Mouse (Mus musculus): Measurements from ENCODE around the gene Man1a. TPM values are rescaled to one million over a fixed set of nuclear protein-coding genes. Genes with fewer than 3 reads are reported as not detected.

The Man1a gene
- polyA plus RNA-seq, 1 experiment from 2014 or later = 12.0 TPM

DNA sequence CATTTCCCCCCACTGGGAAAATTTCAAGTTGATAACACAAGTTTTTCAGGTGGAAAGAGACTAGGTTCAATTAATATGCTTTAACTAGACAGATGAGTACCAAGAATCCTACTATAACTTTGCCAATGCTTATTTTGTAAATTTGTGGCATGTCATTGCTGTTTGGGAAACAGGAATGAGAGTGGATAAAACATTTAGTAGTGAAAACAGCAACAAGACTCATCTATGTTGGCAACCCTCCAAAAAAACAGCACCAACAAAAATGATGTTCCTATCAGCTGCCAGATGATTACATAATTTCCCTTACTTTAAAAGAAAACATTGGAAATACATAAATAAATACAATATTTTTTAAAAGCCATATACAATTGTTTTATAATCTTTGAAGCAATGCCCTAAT lies 102.2 kb downstream of the Man1a start:
- no peak overlapping the region for H3K27ac ChIP-seq (replicated peaks)
- H3K4me3 ChIP-seq (replicated peaks) = no peak overlapping the region
- H3K9ac ChIP-seq = no peak overlapping the region
- H3K4me1 ChIP-seq (replicated peaks) = no peaks in the 10 kb centered on the region
- no peaks in the 10 kb centered on the region for H3K27me3 ChIP-seq
- H3K36me3 ChIP-seq (replicated peaks) = peaks cover 8% of the 10 kb centered on the region; the same call in 1 of the 2 replicates
- no peak for ATAC-seq (ENCODE audit: insufficient read depth)
- no peaks in the 10 kb centered on the region for H3K9me3 ChIP-seq (replicated peaks)
- no peak overlapping the region for H3K4me2 ChIP-seq

GRCm38 (mm10) chr10:53959759-53960158 lies 116.7 kb downstream of the Man1a start:
- H3K27ac ChIP-seq (replicated peaks) = no peak overlapping the region
- H3K9ac ChIP-seq = no peak overlapping the region
- H3K4me1 ChIP-seq (replicated peaks) = no peaks in the 10 kb centered on the region
- no peaks in the 10 kb centered on the region for H3K27me3 ChIP-seq
- H3K4me2 ChIP-seq = no peak overlapping the region
- no peak overlapping the region for H3K4me3 ChIP-seq (replicated peaks)
- H3K9me3 ChIP-seq (replicated peaks) = no peaks in the 10 kb centered on the region
- H3K36me3 ChIP-seq (replicated peaks) = no peaks in the 10 kb centered on the region
- ATAC-seq (ENCODE audit: insufficient read depth) = no peak
- 38% methylated on average over 3 of the region's 3 CpGs for WGBS (ENCODE audit: insufficient replicate concordance)

DNA sequence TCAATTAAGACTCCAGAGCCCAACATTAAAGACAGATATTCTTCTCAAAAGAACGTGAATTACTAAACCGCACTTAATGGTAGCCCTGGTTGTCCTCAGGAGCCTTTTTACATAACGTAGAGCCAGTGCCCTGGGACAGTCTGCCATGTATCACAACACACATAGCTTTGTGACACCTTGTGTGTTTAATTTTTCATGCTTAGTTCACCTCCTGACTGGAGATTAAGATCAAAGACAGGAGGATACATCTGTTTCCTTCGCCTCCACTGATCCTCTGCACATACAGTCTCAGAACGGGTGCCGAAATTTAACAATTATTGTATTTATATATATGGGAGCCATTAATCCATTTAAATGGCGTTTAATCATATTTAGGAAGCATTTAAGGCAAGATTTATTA lies 134.8 kb downstream of the Man1a start:
- ATAC-seq (ENCODE audit: insufficient read depth) = no peak
- no peak overlapping the region for H3K4me3 ChIP-seq (replicated peaks)

GRCm38 (mm10) chr10:53938199-53938598 lies 138.2 kb downstream of the Man1a start:
- 83% methylated on average over 3 of the region's 3 CpGs for WGBS (ENCODE audit: insufficient replicate concordance)
- no peak overlapping the region for H3K4me2 ChIP-seq
- peaks cover 12% of the 10 kb centered on the region for H3K36me3 ChIP-seq (replicated peaks)
- H3K27me3 ChIP-seq = no peaks in the 10 kb centered on the region
- H3K9me3 ChIP-seq (replicated peaks) = no peaks in the 10 kb centered on the region
- ATAC-seq (ENCODE audit: insufficient read depth) = no peak
- no peak overlapping the region for H3K4me3 ChIP-seq (replicated peaks)
- no peak overlapping the region for H3K27ac ChIP-seq (replicated peaks)
- peaks cover 4% of the 10 kb centered on the region; the same call in 1 of the 2 replicates for H3K4me1 ChIP-seq (replicated peaks)
- H3K9ac ChIP-seq = no peak overlapping the region

More for the DNA sequence above, 134.8 kb downstream of the Man1a start:
- Histone ChIP-seq H3K9me3 (replicated peaks) (no peaks in the 10 kb centered on the region), H3K27me3 (no peaks in the 10 kb centered on the region), H3K9ac (no peak overlapping the region), H3K4me2 (no peak overlapping the region), H3K4me1 (replicated peaks) (no peaks in the 10 kb centered on the region), H3K27ac (replicated peaks) (no peak overlapping the region), H3K36me3 (replicated peaks) (no peaks in the 10 kb centered on the region)
- WGBS (ENCODE audit: insufficient replicate concordance) = 70% methylated on average over 7 of the region's 7 CpGs

GRCm38 (mm10) chr10:53936078-53936477 lies 140.3 kb downstream of the Man1a start:
- Histone ChIP-seq H3K36me3 (replicated peaks) (peaks cover 33% of the 10 kb centered on the region), H3K9me3 (replicated peaks) (no peaks in the 10 kb centered on the region), H3K4me1 (replicated peaks) (peaks cover 4% of the 10 kb centered on the region; the same call in 1 of the 2 replicates), H3K4me2 (no peak overlapping the region), H3K27ac (replicated peaks) (no peak overlapping the region), H3K9ac (no peak overlapping the region), H3K27me3 (no peaks in the 10 kb centered on the region), H3K4me3 (replicated peaks) (no peak overlapping the region)
- WGBS (ENCODE audit: insufficient replicate concordance) = 81% methylated on average over 3 of the region's 3 CpGs
- ATAC-seq (ENCODE audit: insufficient read depth) = peak; percentile 62; the same call in 1 of the 2 replicates

DNA sequence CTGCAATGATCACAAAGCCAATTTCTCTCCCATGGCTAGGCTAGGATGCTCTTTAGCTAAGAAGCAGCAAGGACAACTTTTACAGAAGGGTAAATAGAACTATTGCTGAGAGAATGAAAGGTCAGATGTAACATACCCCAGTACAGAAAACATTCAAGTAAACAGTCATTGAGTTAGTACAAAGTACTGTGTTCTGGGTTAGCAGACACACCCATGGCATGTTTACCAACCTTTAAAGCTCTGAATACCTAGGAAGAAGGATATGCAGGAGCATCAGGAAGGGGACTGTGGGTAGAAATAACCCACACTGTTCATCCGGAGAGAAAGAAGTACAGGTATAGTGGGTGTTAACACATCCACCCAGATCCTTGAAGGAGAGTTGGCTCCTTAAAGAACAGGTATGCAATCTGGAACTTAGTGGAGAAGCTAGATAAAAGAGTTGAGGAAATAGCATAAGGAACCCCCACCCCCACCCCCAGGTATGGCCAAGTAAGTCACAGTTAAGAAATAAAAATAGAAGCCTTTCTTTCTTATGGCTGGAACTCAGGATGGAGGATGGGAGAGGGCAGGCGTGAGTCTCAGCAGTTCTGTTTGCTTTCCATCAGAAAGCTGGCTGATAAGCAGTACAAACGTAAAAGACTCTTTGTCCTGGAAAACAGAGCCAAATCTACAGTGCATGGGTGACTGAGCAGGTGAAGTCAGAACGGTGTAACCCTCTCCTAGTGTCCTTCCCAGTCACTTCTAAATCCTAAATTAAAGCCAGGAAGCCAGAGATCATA lies 146.5 kb downstream of the Man1a start:
- peak overlapping the region; percentile 3; the same call in 1 of the 2 replicates for H3K4me2 ChIP-seq
- no peak overlapping the region for H3K4me3 ChIP-seq (replicated peaks)
- no peaks in the 10 kb centered on the region for H3K9me3 ChIP-seq (replicated peaks)
- WGBS (ENCODE audit: insufficient replicate concordance) = 58% methylated on average over 4 of the region's 4 CpGs
- no peak overlapping the region for H3K9ac ChIP-seq
- peaks cover 4% of the 10 kb centered on the region; the same call in 1 of the 2 replicates for H3K4me1 ChIP-seq (replicated peaks)
- H3K27ac ChIP-seq (replicated peaks) = peak overlapping the region; percentile 62
- ATAC-seq (ENCODE audit: insufficient read depth) = peak; percentile 76
- H3K36me3 ChIP-seq (replicated peaks) = peaks cover 43% of the 10 kb centered on the region
- H3K27me3 ChIP-seq = no peaks in the 10 kb centered on the region

GRCm38 (mm10) chr10:53927904-53928303 lies 148.5 kb downstream of the Man1a start:
- peaks cover 46% of the 10 kb centered on the region for H3K36me3 ChIP-seq (replicated peaks)
- no peak overlapping the region for H3K4me2 ChIP-seq
- ATAC-seq (ENCODE audit: insufficient read depth) = 0 out of 2 replicates have a peak, but pooled peaks have one; percentile 22
- no peaks in the 10 kb centered on the region for H3K27me3 ChIP-seq
- H3K9me3 ChIP-seq (replicated peaks) = no peaks in the 10 kb centered on the region
- H3K4me1 ChIP-seq (replicated peaks) = peaks cover 4% of the 10 kb centered on the region; the same call in 1 of the 2 replicates
- no peak overlapping the region for H3K27ac ChIP-seq (replicated peaks)
- H3K9ac ChIP-seq = no peak overlapping the region
- no peak overlapping the region for H3K4me3 ChIP-seq (replicated peaks)
- 52% methylated on average over 5 of the region's 5 CpGs for WGBS (ENCODE audit: insufficient replicate concordance)

DNA sequence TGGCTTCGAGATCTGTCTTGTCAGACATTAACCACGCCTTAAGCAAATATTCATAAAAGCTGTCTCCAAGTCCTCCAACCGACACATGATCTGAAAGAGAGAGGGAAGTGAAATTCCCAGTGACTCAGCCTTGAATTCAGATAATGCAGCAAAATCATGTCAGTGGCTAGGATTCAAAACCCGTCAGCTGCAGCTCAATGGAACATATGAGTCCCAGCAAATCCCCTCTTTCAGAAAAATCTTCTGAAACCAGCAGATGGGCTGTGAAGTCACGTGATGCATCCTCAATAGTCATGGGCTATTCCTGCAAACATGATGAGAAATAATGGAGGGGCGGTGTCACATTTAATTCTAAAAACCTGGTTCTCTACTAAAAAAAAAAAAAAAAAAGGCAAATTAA lies 151.0 kb downstream of the Man1a start:
- Histone ChIP-seq H3K27me3 (no peaks in the 10 kb centered on the region), H3K27ac (replicated peaks) (no peak overlapping the region), H3K9ac (no peak overlapping the region), H3K36me3 (replicated peaks) (peaks cover 32% of the 10 kb centered on the region), H3K4me2 (no peak overlapping the region), H3K4me3 (replicated peaks) (no peak overlapping the region), H3K4me1 (replicated peaks) (peaks cover 4% of the 10 kb centered on the region; the same call in 1 of the 2 replicates), H3K9me3 (replicated peaks) (no peaks in the 10 kb centered on the region)
- ATAC-seq (ENCODE audit: insufficient read depth) = no peak
- 83% methylated on average over 6 of the region's 6 CpGs for WGBS (ENCODE audit: insufficient replicate concordance)

- ATAC-seq (ENCODE audit: insufficient read depth) = no peak
- Histone ChIP-seq H3K9ac (no peak overlapping the region), H3K36me3 (replicated peaks) (peaks cover 60% of the 10 kb centered on the region), H3K4me3 (replicated peaks) (no peak overlapping the region), H3K27me3 (no peaks in the 10 kb centered on the region), H3K4me1 (replicated peaks) (0 out of 2 replicates have a peak, but pooled peaks cover 2% of the 10 kb centered on the region), H3K4me2 (no peak overlapping the region), H3K27ac (replicated peaks) (no peak overlapping the region), H3K9me3 (replicated peaks) (no peaks in the 10 kb centered on the region)
- WGBS (ENCODE audit: insufficient replicate concordance) = 69% methylated on average over 3 of the region's 3 CpGs
Measured at GRCm38 (mm10) chr10:53922236-53922635, 154.2 kb downstream of the Man1a start.

DNA sequence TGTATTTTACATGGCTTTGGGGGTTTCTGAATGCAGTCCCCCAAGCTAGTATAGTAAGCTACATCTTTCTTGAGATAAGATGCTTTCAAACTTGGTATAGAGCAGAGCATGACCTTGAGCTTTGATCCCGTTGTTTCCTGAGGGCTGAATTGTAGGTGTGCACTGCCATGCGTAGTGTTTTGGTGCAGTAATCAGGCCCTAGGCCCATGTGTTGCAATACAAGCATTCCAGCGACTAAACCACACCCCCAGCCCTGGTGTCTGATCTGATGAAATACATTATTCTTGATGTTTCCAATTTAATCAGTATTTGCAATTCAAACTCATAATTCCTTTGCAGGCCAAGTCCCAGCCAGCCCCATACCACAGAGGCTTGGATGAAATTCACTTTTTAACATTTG lies 158.9 kb downstream of the Man1a start:
- Histone ChIP-seq H3K27me3 (no peaks in the 10 kb centered on the region), H3K4me3 (replicated peaks) (no peak overlapping the region), H3K9me3 (replicated peaks) (no peaks in the 10 kb centered on the region), H3K36me3 (replicated peaks) (peaks cover 62% of the 10 kb centered on the region), H3K27ac (replicated peaks) (no peak overlapping the region), H3K9ac (no peak overlapping the region), H3K4me2 (no peak overlapping the region), H3K4me1 (replicated peaks) (0 out of 2 replicates have a peak, but pooled peaks cover 2% of the 10 kb centered on the region)
- 62% methylated on average over 3 of the region's 3 CpGs for WGBS (ENCODE audit: insufficient replicate concordance)
- ATAC-seq (ENCODE audit: insufficient read depth) = no peak

- no peak overlapping the region for H3K27ac ChIP-seq (replicated peaks)
- no peaks in the 10 kb centered on the region for H3K27me3 ChIP-seq
- H3K4me2 ChIP-seq = no peak overlapping the region
- 70% methylated on average over 6 of the region's 6 CpGs for WGBS (ENCODE audit: insufficient replicate concordance)
- H3K4me1 ChIP-seq (replicated peaks) = 0 out of 2 replicates have a peak, but pooled peaks cover 2% of the 10 kb centered on the region
- no peaks in the 10 kb centered on the region for H3K9me3 ChIP-seq (replicated peaks)
- ATAC-seq (ENCODE audit: insufficient read depth) = no peak
- H3K4me3 ChIP-seq (replicated peaks) = no peak overlapping the region
- H3K36me3 ChIP-seq (replicated peaks) = peaks cover 75% of the 10 kb centered on the region
- H3K9ac ChIP-seq = no peak overlapping the region
Measured at GRCm38 (mm10) chr10:53915719-53916118, 160.7 kb downstream of the Man1a start.

Measured in liver, embryonic 15.5 days (tissue).